Mouse (Mus musculus): ENCODE results near the gene Syna. TPM values are rescaled to one million over a fixed set of nuclear protein-coding genes. Genes with fewer than 3 reads are reported as not detected.

The Syna gene
- polyA plus RNA-seq, 1 experiment: 0.15 TPM

GRCm38 (mm10) chr5:134540881-134541280, 19.1 kb downstream of the Syna start:
- WGBS: 90% methylated on average over 6 of the region's 6 CpGs
- H3K4me3 ChIP-seq (ENCODE audit: control insufficient read depth, insufficient read depth, low read length): no peak overlapping the region
- TF ChIP-seq CTCF (IDR thresholded peaks at IDR 0.05; ENCODE audit: borderline replicate concordance, control insufficient read depth, extremely low read depth, insufficient read depth, low read length, poor library complexity) (no peak), POLR2A (IDR thresholded peaks at IDR 0.05; ENCODE audit: control insufficient read depth, extremely low read depth, insufficient read depth, low read length, poor library complexity) (no peak)
- peaks cover 14% of the 10 kb centered on the region for H3K4me1 ChIP-seq (replicated peaks; ENCODE audit: control insufficient read depth, insufficient read depth, low read length)
- H3K36me3 ChIP-seq (ENCODE audit: control insufficient read depth, insufficient read depth, low read length): no peaks in the 10 kb centered on the region
- DNase-seq: no peak
- no peaks in the 10 kb centered on the region for H3K27me3 ChIP-seq (ENCODE audit: control insufficient read depth, insufficient read depth, low read length)
- H3K27ac ChIP-seq (ENCODE audit: control insufficient read depth, insufficient read depth, low read length): no peak overlapping the region

- Histone ChIP-seq H3K27ac (ENCODE audit: control insufficient read depth, insufficient read depth, low read length) (peak overlapping the region; percentile 8; the same call in 1 of the 2 replicates), H3K4me1 (replicated peaks; ENCODE audit: control insufficient read depth, insufficient read depth, low read length) (peaks cover 14% of the 10 kb centered on the region), H3K36me3 (ENCODE audit: control insufficient read depth, insufficient read depth, low read length) (no peaks in the 10 kb centered on the region), H3K27me3 (ENCODE audit: control insufficient read depth, insufficient read depth, low read length) (no peaks in the 10 kb centered on the region), H3K4me3 (ENCODE audit: control insufficient read depth, insufficient read depth, low read length) (no peak overlapping the region)
- TF ChIP-seq CTCF (IDR thresholded peaks at IDR 0.05; ENCODE audit: borderline replicate concordance, control insufficient read depth, extremely low read depth, insufficient read depth, low read length, poor library complexity): no peak
- TF ChIP-seq POLR2A (IDR thresholded peaks at IDR 0.05; ENCODE audit: control insufficient read depth, extremely low read depth, insufficient read depth, low read length, poor library complexity): no peak
- 25% methylated on average over 3 of the region's 3 CpGs for WGBS
- peak; percentile 65 for DNase-seq
Observed at GRCm38 (mm10) chr5:134539891-134540290, 20.1 kb downstream of the Syna start.

GRCm38 (mm10) chr5:134536036-134536435, 23.9 kb downstream of the Syna start:
- WGBS: 93% methylated on average over 6 of the region's 6 CpGs
- H3K4me1 ChIP-seq (replicated peaks; ENCODE audit: control insufficient read depth, insufficient read depth, low read length): peaks cover 14% of the 10 kb centered on the region

GRCm38 (mm10) chr5:134532417-134532816, 27.6 kb downstream of the Syna start:
- no peak for TF ChIP-seq CTCF (IDR thresholded peaks at IDR 0.05; ENCODE audit: borderline replicate concordance, control insufficient read depth, extremely low read depth, insufficient read depth, low read length, poor library complexity)
- TF ChIP-seq POLR2A (IDR thresholded peaks at IDR 0.05; ENCODE audit: control insufficient read depth, extremely low read depth, insufficient read depth, low read length, poor library complexity): no peak
- H3K4me1 ChIP-seq (replicated peaks; ENCODE audit: control insufficient read depth, insufficient read depth, low read length): no peaks in the 10 kb centered on the region
- H3K4me3 ChIP-seq (ENCODE audit: control insufficient read depth, insufficient read depth, low read length): no peak overlapping the region
- 88% methylated on average over 6 of the region's 6 CpGs for WGBS
- DNase-seq: no peak
- no peaks in the 10 kb centered on the region for H3K27me3 ChIP-seq (ENCODE audit: control insufficient read depth, insufficient read depth, low read length)
- H3K36me3 ChIP-seq (ENCODE audit: control insufficient read depth, insufficient read depth, low read length): no peaks in the 10 kb centered on the region
- no peak overlapping the region for H3K27ac ChIP-seq (ENCODE audit: control insufficient read depth, insufficient read depth, low read length)

More at GRCm38 (mm10) chr5:134536036-134536435, 23.9 kb downstream of the Syna start:
- no peak for DNase-seq
- Histone ChIP-seq H3K4me3 (ENCODE audit: control insufficient read depth, insufficient read depth, low read length) (no peak overlapping the region), H3K36me3 (ENCODE audit: control insufficient read depth, insufficient read depth, low read length) (no peaks in the 10 kb centered on the region), H3K27me3 (ENCODE audit: control insufficient read depth, insufficient read depth, low read length) (no peaks in the 10 kb centered on the region), H3K27ac (ENCODE audit: control insufficient read depth, insufficient read depth, low read length) (no peak overlapping the region)
- TF ChIP-seq CTCF (IDR thresholded peaks at IDR 0.05; ENCODE audit: borderline replicate concordance, control insufficient read depth, extremely low read depth, insufficient read depth, low read length, poor library complexity): no peak
- TF ChIP-seq POLR2A (IDR thresholded peaks at IDR 0.05; ENCODE audit: control insufficient read depth, extremely low read depth, insufficient read depth, low read length, poor library complexity): no peak

- H3K4me3 ChIP-seq (ENCODE audit: control insufficient read depth, insufficient read depth, low read length): no peak overlapping the region
- H3K27ac ChIP-seq (ENCODE audit: control insufficient read depth, insufficient read depth, low read length): no peak overlapping the region
- TF ChIP-seq POLR2A (IDR thresholded peaks at IDR 0.05; ENCODE audit: control insufficient read depth, extremely low read depth, insufficient read depth, low read length, poor library complexity): no peak
- TF ChIP-seq CTCF (IDR thresholded peaks at IDR 0.05; ENCODE audit: borderline replicate concordance, control insufficient read depth, extremely low read depth, insufficient read depth, low read length, poor library complexity): no peak
- 93% methylated on average over 9 of the region's 9 CpGs for WGBS
- no peaks in the 10 kb centered on the region for H3K36me3 ChIP-seq (ENCODE audit: control insufficient read depth, insufficient read depth, low read length)
- no peaks in the 10 kb centered on the region for H3K4me1 ChIP-seq (replicated peaks; ENCODE audit: control insufficient read depth, insufficient read depth, low read length)
- no peak for DNase-seq
- no peaks in the 10 kb centered on the region for H3K27me3 ChIP-seq (ENCODE audit: control insufficient read depth, insufficient read depth, low read length)
Observed at GRCm38 (mm10) chr5:134531585-134531984, 28.4 kb downstream of the Syna start.

- Histone ChIP-seq H3K36me3 (ENCODE audit: control insufficient read depth, insufficient read depth, low read length) (no peaks in the 10 kb centered on the region), H3K27ac (ENCODE audit: control insufficient read depth, insufficient read depth, low read length) (no peak overlapping the region), H3K27me3 (ENCODE audit: control insufficient read depth, insufficient read depth, low read length) (no peaks in the 10 kb centered on the region), H3K4me1 (replicated peaks; ENCODE audit: control insufficient read depth, insufficient read depth, low read length) (no peaks in the 10 kb centered on the region), H3K4me3 (ENCODE audit: control insufficient read depth, insufficient read depth, low read length) (no peak overlapping the region)
- DNase-seq: no peak
- WGBS: 94% methylated on average over 7 of the region's 7 CpGs
- TF ChIP-seq POLR2A (IDR thresholded peaks at IDR 0.05; ENCODE audit: control insufficient read depth, extremely low read depth, insufficient read depth, low read length, poor library complexity): no peak
- no peak for TF ChIP-seq CTCF (IDR thresholded peaks at IDR 0.05; ENCODE audit: borderline replicate concordance, control insufficient read depth, extremely low read depth, insufficient read depth, low read length, poor library complexity)
Observed at GRCm38 (mm10) chr5:134530830-134531229, 29.1 kb downstream of the Syna start.

GRCm38 (mm10) chr5:134528488-134528887, 31.5 kb downstream of the Syna start:
- H3K4me3 ChIP-seq (ENCODE audit: control insufficient read depth, insufficient read depth, low read length): no peak overlapping the region
- H3K27me3 ChIP-seq (ENCODE audit: control insufficient read depth, insufficient read depth, low read length): no peaks in the 10 kb centered on the region
- 90% methylated on average over 9 of the region's 9 CpGs for WGBS
- no peaks in the 10 kb centered on the region for H3K4me1 ChIP-seq (replicated peaks; ENCODE audit: control insufficient read depth, insufficient read depth, low read length)
- no peak for TF ChIP-seq CTCF (IDR thresholded peaks at IDR 0.05; ENCODE audit: borderline replicate concordance, control insufficient read depth, extremely low read depth, insufficient read depth, low read length, poor library complexity)
- TF ChIP-seq POLR2A (IDR thresholded peaks at IDR 0.05; ENCODE audit: control insufficient read depth, extremely low read depth, insufficient read depth, low read length, poor library complexity): no peak
- H3K27ac ChIP-seq (ENCODE audit: control insufficient read depth, insufficient read depth, low read length): no peak overlapping the region
- DNase-seq: no peak
- H3K36me3 ChIP-seq (ENCODE audit: control insufficient read depth, insufficient read depth, low read length): no peaks in the 10 kb centered on the region
